Mouse (Mus musculus): ENCODE measurements around the gene Col25a1.

GRCm38 (mm10) chr3:130290672-130291071 is 159.4 kb downstream of the Col25a1 start:
- no peak for TF ChIP-seq CTCF (IDR thresholded peaks at IDR 0.05; ENCODE audit: extremely low read depth, insufficient read length, insufficient replicate concordance, low read depth, low read length)
- TF ChIP-seq POLR2A (IDR thresholded peaks at IDR 0.05; ENCODE audit: low read depth, low read length), result no peak
